Comparison of ENCODE assay signal across 21 mouse cellular contexts in the genomic region with DNA sequence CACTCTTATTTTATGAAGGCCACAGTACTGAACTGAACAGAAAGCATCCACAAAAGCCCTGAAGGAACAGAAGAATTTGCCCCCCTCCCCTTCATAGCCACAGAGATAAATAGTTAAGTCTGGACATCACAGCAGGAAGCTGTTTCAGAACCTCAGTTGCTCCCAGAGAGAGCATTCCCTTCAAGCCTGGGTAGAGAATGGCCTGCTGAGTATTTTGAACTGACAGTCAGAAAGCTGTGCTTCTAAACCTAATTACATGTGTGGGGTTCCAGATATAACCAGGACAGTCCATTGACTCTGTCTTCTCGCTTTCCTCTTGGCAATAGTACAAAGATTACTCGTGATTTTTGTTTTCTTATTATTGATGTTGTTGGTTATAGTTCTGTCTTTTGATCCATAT.
DNase-seq lines count a peak whose midpoint lies in the region; ATAC-seq and TF ChIP-seq lines count a peak whose summit lies in the region.
"Had no signal": no experiment of that assay in that cellular context is flagged by ENCODE, and none has a peak within 500 bp of the region (broad histone marks: within the 10 kb centered on the region; RNA-seq: fewer than 3 reads in every experiment).

No protein-coding gene starts in this region.

- DNase-seq in kidney, postnatal 0 days (ENCODE audit: low spot score) = peak; percentile 64
- DNase-seq in kidney, adult 9 months = no peak
- DNase-seq in midbrain, embryonic 14.5 days = peak; percentile 21
- no peak for DNase-seq in midbrain, embryonic 10.5 days (ENCODE audit: low spot score)
- DNase-seq in embryo, embryonic 10 days (ENCODE audit: low spot score) = peak; percentile 21
- peak; percentile 15 for DNase-seq in retina, embryonic 14.5 days (ENCODE audit: low spot score)
- DNase-seq in left cerebral cortex, postnatal 14 days (ENCODE audit: low spot score in 2 of 2) = no peak
- DNase-seq: adrenal gland, postnatal 36 days; cerebellum, adult 2 months; heart, postnatal 14 days; liver, embryonic 13.5 days; thymus, adult 18-20 months had no signal

- no peaks in the 10 kb centered on the region for H3K4me1 ChIP-seq in kidney, postnatal 0 days (replicated peaks; ENCODE audit: insufficient read depth, low read length)
- H3K4me1 ChIP-seq in midbrain, embryonic 14.5 days (ENCODE audit: control insufficient read depth, insufficient read depth, low read length) = no peaks in the 10 kb centered on the region
- peaks cover 6% of the 10 kb centered on the region; the same call in 1 of the 2 replicates for H3K4me1 ChIP-seq in midbrain, embryonic 10.5 days
- H3K4me1 ChIP-seq: heart, embryonic 12.5 days; limb, embryonic 13.5 days; liver, embryonic 13.5 days; megakaryocyte, embryonic 14.5 days; stomach, embryonic 15.5 days had no signal

- H3K27me3 ChIP-seq in kidney, postnatal 0 days (ENCODE audit: insufficient read depth, low read length) = no peaks in the 10 kb centered on the region
- H3K27me3 ChIP-seq in midbrain, embryonic 14.5 days (ENCODE audit: control insufficient read depth, insufficient read depth, low read length) = no peaks in the 10 kb centered on the region
- no peaks in the 10 kb centered on the region for H3K27me3 ChIP-seq in midbrain, embryonic 10.5 days (ENCODE audit: low read depth, poor library complexity, severe bottlenecking)
- H3K27me3 ChIP-seq: heart, embryonic 12.5 days; limb, embryonic 13.5 days; liver, embryonic 13.5 days; megakaryocyte, embryonic 14.5 days; neural tube, embryonic 15.5 days; stomach, embryonic 15.5 days had no signal

- no peak overlapping the region for H3K4me3 ChIP-seq in kidney, postnatal 0 days (replicated peaks; ENCODE audit: low read depth, low read length)
- no peak overlapping the region for H3K4me3 ChIP-seq in midbrain, embryonic 14.5 days (replicated peaks; ENCODE audit: low read depth, low read length)
- no peak overlapping the region for H3K4me3 ChIP-seq in midbrain, embryonic 10.5 days
- H3K4me3 ChIP-seq: heart, embryonic 12.5 days; limb, embryonic 13.5 days; liver, embryonic 13.5 days; megakaryocyte, embryonic 14.5 days; neural tube, embryonic 15.5 days; stomach, embryonic 15.5 days had no signal

- H3K36me3 ChIP-seq in kidney, postnatal 0 days (ENCODE audit: insufficient read depth, low read length) = no peaks in the 10 kb centered on the region
- no peaks in the 10 kb centered on the region for H3K36me3 ChIP-seq in midbrain, embryonic 14.5 days (ENCODE audit: control insufficient read depth, insufficient read depth, low read length)
- no peaks in the 10 kb centered on the region for H3K36me3 ChIP-seq in midbrain, embryonic 10.5 days
- H3K36me3 ChIP-seq: heart, embryonic 12.5 days; limb, embryonic 13.5 days; liver, embryonic 13.5 days; neural tube, embryonic 15.5 days; stomach, embryonic 15.5 days had no signal

- intact Hi-C loops in left cerebral cortex, postnatal 14 days (cut with DNase I) = no loop called here

- no peak overlapping the region for H3K9ac ChIP-seq in kidney, postnatal 0 days (ENCODE audit: low read depth, low read length)
- H3K9ac ChIP-seq in midbrain, embryonic 14.5 days (replicated peaks; ENCODE audit: low read length) = no peak overlapping the region
- H3K9ac ChIP-seq: heart, embryonic 12.5 days; hindbrain, embryonic 14.5 days; limb, embryonic 13.5 days; liver, embryonic 13.5 days; neural tube, embryonic 15.5 days; stomach, embryonic 15.5 days had no signal

- TF ChIP-seq CTCF in kidney, postnatal 0 days (IDR thresholded peaks at IDR 0.05; ENCODE audit: low read depth) = no peak

- H3K9me3 ChIP-seq in kidney, postnatal 0 days (replicated peaks; ENCODE audit: low read length) = no peaks in the 10 kb centered on the region
- no peaks in the 10 kb centered on the region for H3K9me3 ChIP-seq in midbrain, embryonic 14.5 days (ENCODE audit: control insufficient read depth, low read length)
- no peaks in the 10 kb centered on the region for H3K9me3 ChIP-seq in midbrain, embryonic 10.5 days (replicated peaks)
- H3K9me3 ChIP-seq: heart, embryonic 12.5 days; limb, embryonic 13.5 days; liver, embryonic 13.5 days; megakaryocyte, embryonic 14.5 days; neural tube, embryonic 15.5 days; stomach, embryonic 15.5 days had no signal

- WGBS in kidney, postnatal 0 days = 38% methylated on average over 2 of the region's 2 CpGs
- WGBS in midbrain, embryonic 14.5 days = 51% methylated on average over 2 of the region's 2 CpGs
- 60% methylated on average over 2 of the region's 2 CpGs for WGBS in midbrain, embryonic 10.5 days

- no peak overlapping the region for H3K27ac ChIP-seq in kidney, postnatal 0 days
- H3K27ac ChIP-seq in midbrain, embryonic 14.5 days (replicated peaks; ENCODE audit: low read depth, low read length) = no peak overlapping the region
- no peak overlapping the region for H3K27ac ChIP-seq in midbrain, embryonic 10.5 days (replicated peaks)
- H3K27ac ChIP-seq: hindbrain, embryonic 14.5 days; limb, embryonic 13.5 days; liver, embryonic 13.5 days; neural tube, embryonic 15.5 days; stomach, embryonic 15.5 days had no signal

- ATAC-seq in kidney, postnatal 0 days (replicated peaks; ENCODE audit: low FRiP score, low read depth) = no peak
- ATAC-seq in midbrain, embryonic 14.5 days (ENCODE audit: low FRiP score, low TSS enrichment) = no peak
- ATAC-seq in inflammation-experienced regulatory T-cells, adult 6 months = no peak
- ATAC-seq: intestine, postnatal 0 days; Patski had no signal

- H3K4me2 ChIP-seq in kidney, postnatal 0 days (ENCODE audit: low read length) = no peak overlapping the region
- no peak overlapping the region for H3K4me2 ChIP-seq in midbrain, embryonic 14.5 days (ENCODE audit: low read length)
- H3K4me2 ChIP-seq: heart, embryonic 12.5 days; hindbrain, embryonic 14.5 days; limb, embryonic 13.5 days; liver, embryonic 13.5 days; neural tube, embryonic 15.5 days; stomach, embryonic 15.5 days had no signal

Comparison
In these comparisons a context has a peak if more than half of its experiments do, and no peak if none do; other contexts are left out.
1. DNase-seq: peak in kidney, postnatal 0 days (single experiment), midbrain, embryonic 14.5 days (single experiment), embryo, embryonic 10 days (single experiment) and retina, embryonic 14.5 days (single experiment); none in kidney, adult 9 months (single experiment), midbrain, embryonic 10.5 days (single experiment) and left cerebral cortex, postnatal 14 days (0 of 2).